Mouse (Mus musculus): Measurements from ENCODE around the gene Cyp4a30b. TPM values are rescaled to one million over a fixed set of nuclear protein-coding genes. Genes with fewer than 3 reads are reported as not detected.

Gene Cyp4a30b
- polyA plus RNA-seq, 1 experiment from 2014 or later, result not detected

Other genes with a start within 250 kb of the Cyp4a30b start
- not detected in 2 replicates for gene Cyp4a29, start 210.5 kb upstream of the Cyp4a30b start, polyA plus RNA-seq (2015; fragmentation: Nextera tagmentation; extraction: Ambion mirVana)
- not detected in 2 replicates for gene Cyp4a12a, start 153.6 kb upstream of the Cyp4a30b start, polyA plus RNA-seq (2015; fragmentation: Nextera tagmentation; extraction: Ambion mirVana)
- not detected in 2 replicates for gene Cyp4a12b, start 41.0 kb upstream of the Cyp4a30b start, polyA plus RNA-seq (2015; fragmentation: Nextera tagmentation; extraction: Ambion mirVana)
- gene Cyp4a14, start 43.5 kb downstream of the Cyp4a30b start, polyA plus RNA-seq (2015; fragmentation: Nextera tagmentation; extraction: Ambion mirVana), result not detected in 2 replicates
- not detected in 2 replicates for gene Cyp4a10, start 65.7 kb downstream of the Cyp4a30b start, polyA plus RNA-seq (2015; fragmentation: Nextera tagmentation; extraction: Ambion mirVana)
- not detected in 2 replicates for gene Cyp4a31, start 111.0 kb downstream of the Cyp4a30b start, polyA plus RNA-seq (2015; fragmentation: Nextera tagmentation; extraction: Ambion mirVana)
- gene Cyp4a32, start 148.4 kb downstream of the Cyp4a30b start, polyA plus RNA-seq (2015; fragmentation: Nextera tagmentation; extraction: Ambion mirVana), result not detected in 2 replicates
- gene Cyp4b1, start 195.1 kb downstream of the Cyp4a30b start, polyA plus RNA-seq (2015; fragmentation: Nextera tagmentation; extraction: Ambion mirVana), result 3.4 and 4.5 TPM in 2 replicates

Measured in heart, embryonic 15.5 days (tissue).